Mouse (Mus musculus): ENCODE data around the gene Ccdc32.

The Ccdc32 gene

GRCm38 (mm10) chr2:119015604-119016180, 13.5 kb downstream of the Ccdc32 start:
- DNase-seq (ENCODE audit: low spot score in 2 of 2): no peak

- no peak for DNase-seq (ENCODE audit: low spot score in 2 of 2)
Observed at GRCm38 (mm10) chr2:119014989-119015388, 14.2 kb downstream of the Ccdc32 start.

GRCm38 (mm10) chr2:119009376-119009775, 19.8 kb downstream of the Ccdc32 start:
- no peak for DNase-seq (ENCODE audit: low spot score in 2 of 2)

DNA sequence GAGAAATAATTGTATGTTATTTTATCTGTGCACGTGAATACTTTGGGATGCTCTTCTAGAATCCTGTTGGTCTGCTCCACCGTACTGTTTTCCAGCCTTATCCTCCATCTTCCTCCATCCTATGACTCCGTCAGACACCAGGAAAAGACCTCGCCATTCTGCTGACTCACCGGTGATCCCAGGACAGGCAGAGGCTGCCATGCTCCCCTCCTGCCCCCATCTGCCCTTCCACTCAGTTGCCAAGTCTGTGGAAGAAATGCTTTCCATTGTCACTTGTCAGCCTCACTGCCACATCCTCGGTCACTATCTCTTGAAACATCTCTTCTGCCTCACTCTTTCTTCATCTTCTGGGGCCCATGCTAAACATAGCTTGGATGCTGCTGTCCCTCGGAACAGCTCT, 22.3 kb downstream of the Ccdc32 start:
- no peak for DNase-seq (ENCODE audit: low spot score in 2 of 2)

- no peak for DNase-seq (ENCODE audit: low spot score in 2 of 2)
Observed at GRCm38 (mm10) chr2:118999025-118999639, 30.1 kb downstream of the Ccdc32 start.

- no peak for DNase-seq (ENCODE audit: low spot score in 2 of 2)
Observed at GRCm38 (mm10) chr2:118998115-118998866, 30.9 kb downstream of the Ccdc32 start.

DNA sequence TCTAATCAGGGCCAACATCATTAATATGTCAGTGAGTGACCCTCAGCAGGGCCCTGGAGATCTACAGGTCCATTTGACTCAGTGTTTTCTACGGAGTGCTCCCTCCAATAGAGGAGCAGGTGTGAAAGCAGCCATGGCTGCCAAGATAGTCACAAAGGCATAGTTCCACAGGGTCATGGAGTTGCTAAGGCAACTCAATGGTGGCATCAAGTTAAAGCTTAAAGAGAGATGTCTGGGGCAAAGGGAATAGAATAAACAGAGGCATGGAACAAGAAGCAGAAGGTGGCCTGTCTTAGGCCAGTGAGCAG, 32.4 kb downstream of the Ccdc32 start:
- no peak for DNase-seq (ENCODE audit: low spot score in 2 of 2)

GRCm38 (mm10) chr2:118995919-118996797, 33.0 kb downstream of the Ccdc32 start:
- peak in 1 of 2 experiments; percentile 38 for DNase-seq (ENCODE audit: low spot score in 2 of 2)

DNA sequence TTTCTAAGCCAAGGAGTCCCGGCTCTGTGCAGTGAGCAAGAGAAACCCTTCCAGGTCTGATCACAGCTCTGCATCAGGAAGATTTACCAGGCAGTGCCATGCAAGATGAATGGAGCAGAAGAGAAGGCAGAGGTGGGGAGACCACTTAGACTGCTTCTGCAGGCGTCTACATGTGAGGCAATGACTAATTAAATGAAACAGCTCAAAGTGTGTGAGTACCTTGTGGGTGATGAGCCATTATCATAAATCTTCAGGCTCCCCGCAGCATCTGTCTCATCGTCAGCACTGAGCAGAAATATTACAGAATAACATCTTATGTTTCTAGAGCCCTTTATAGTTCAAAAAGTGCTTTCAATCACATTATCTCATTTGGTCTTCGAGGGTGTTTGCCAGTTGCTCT, 33.7 kb downstream of the Ccdc32 start:
- no peak for DNase-seq (ENCODE audit: low spot score in 2 of 2)

- DNase-seq (ENCODE audit: low spot score in 2 of 2): no peak
Observed at GRCm38 (mm10) chr2:118983812-118984211, 45.4 kb downstream of the Ccdc32 start.

GRCm38 (mm10) chr2:118980841-118981240, 48.4 kb downstream of the Ccdc32 start:
- no peak for DNase-seq (ENCODE audit: low spot score in 2 of 2)

DNA sequence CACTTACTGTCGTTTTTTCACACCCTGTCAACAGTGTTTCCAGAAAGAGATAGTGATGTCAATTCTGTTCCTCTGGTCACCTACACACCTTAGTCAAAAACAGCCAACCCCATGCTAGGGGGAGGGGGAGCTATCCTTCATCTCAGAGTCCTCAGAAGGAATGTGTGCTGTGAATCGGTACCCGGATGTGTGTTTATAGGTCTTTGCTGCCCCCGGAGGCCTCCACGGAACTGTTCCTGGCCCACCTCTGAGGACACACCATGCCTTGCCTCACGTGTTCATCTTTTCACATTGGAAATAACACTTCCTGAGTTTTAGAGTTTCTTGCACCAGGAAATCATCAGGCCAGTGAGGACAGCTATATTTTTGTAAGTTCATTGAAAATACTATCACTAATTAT, 51.1 kb downstream of the Ccdc32 start:
- no peak for DNase-seq (ENCODE audit: low spot score in 2 of 2)

DNA sequence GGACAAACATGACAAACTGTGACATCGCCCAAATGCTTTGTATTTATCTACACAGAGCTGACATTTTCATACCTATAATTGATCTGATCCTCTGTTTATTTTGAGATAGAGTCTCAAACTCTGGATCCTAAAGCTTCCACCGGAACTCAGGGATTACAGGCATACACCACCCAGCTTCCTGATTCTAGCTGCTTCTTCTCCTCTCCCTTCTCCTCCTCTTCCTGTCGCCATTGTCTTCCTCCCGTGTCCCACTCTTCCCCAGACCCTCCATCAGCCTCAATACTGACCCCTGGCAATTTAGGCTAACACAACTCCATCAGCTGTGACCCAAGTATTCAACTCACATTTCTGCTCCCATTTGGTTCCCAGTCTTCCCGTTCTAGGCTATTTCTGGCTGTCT, 52.3 kb downstream of the Ccdc32 start:
- no peak for DNase-seq (ENCODE audit: low spot score in 2 of 2)

- DNase-seq (ENCODE audit: low spot score in 2 of 2): peak; percentile 81 to 87
Observed at GRCm38 (mm10) chr2:118976282-118976929, 52.8 kb downstream of the Ccdc32 start.

- peak in 1 of 2 experiments; percentile 28 for DNase-seq (ENCODE audit: low spot score in 2 of 2)
Observed at GRCm38 (mm10) chr2:118975855-118976254, 53.3 kb downstream of the Ccdc32 start.

GRCm38 (mm10) chr2:118972687-118973376, 56.4 kb downstream of the Ccdc32 start:
- DNase-seq (ENCODE audit: low spot score in 2 of 2): peak; percentile 88

GRCm38 (mm10) chr2:118972048-118972447, 57.1 kb downstream of the Ccdc32 start:
- no peak for DNase-seq (ENCODE audit: low spot score in 2 of 2)

GRCm38 (mm10) chr2:118969585-118970147, 59.5 kb downstream of the Ccdc32 start:
- DNase-seq (ENCODE audit: low spot score in 2 of 2): no peak

Measured in right cerebral cortex, postnatal 10 days (tissue).